Mouse (Mus musculus) ES-Bruce4 (cell line): Measurements from ENCODE around the gene Ipo11. TPM values are rescaled to one million over a fixed set of nuclear protein-coding genes. Genes with fewer than 3 reads are reported as not detected.

Source experiments
- H3K27ac ChIP-seq: 2 replicates; pipeline ENCODE4 v1.5.1; 2012; ENCODE audit warnings: low read length, inconsistent platforms; ENCODE audit not compliant: insufficient read depth
- H3K27me3 ChIP-seq: 2 replicates; pipeline ENCODE4 v1.6.1; 2012; ENCODE audit warnings: mild to moderate bottlenecking, low read length, inconsistent platforms; ENCODE audit not compliant: control insufficient read depth, poor library complexity, insufficient read depth, severe bottlenecking
- H3K36me3 ChIP-seq: 2 replicates; pipeline ENCODE4 v1.6.1; 2012; ENCODE audit warnings: inconsistent platforms, mild to moderate bottlenecking, low read length, moderate library complexity; ENCODE audit not compliant: control insufficient read depth, poor library complexity, insufficient read depth, severe bottlenecking
- H3K4me1 ChIP-seq: one replicate; pipeline ENCODE4 v1.8.1; 2011; ENCODE audit warnings: low read length; ENCODE audit not compliant: control insufficient read depth, insufficient read depth
- H3K4me3 ChIP-seq: 2 replicates; pipeline ENCODE4 v1.5.1; 2011; ENCODE audit warnings: low read depth, mild to moderate bottlenecking, low read length
- H3K9ac ChIP-seq: 2 replicates; pipeline ENCODE4 v1.6.1; 2012; ENCODE audit warnings: low read depth, mild to moderate bottlenecking, inconsistent platforms; ENCODE audit not compliant: poor library complexity, severe bottlenecking
- H3K9me3 ChIP-seq: replicated peaks from 2 replicates; pipeline ENCODE4 v1.6.1; 2012; ENCODE audit warnings: mild to moderate bottlenecking, low read length, inconsistent platforms; ENCODE audit not compliant: control insufficient read depth, poor library complexity, insufficient read depth, severe bottlenecking
- CTCF ChIP-seq: IDR thresholded peaks from one replicate; pipeline ENCODE4 v1.8.1; 2011; ENCODE audit warnings: low read depth, low read length
- EP300 ChIP-seq: IDR thresholded peaks from 2 replicates; pipeline ENCODE4 v1.6.1; 2011; ENCODE audit warnings: low read depth, low read length; ENCODE audit not compliant: insufficient read depth
- POLR2A ChIP-seq: IDR thresholded peaks from one replicate; pipeline ENCODE4 v1.8.1; 2011; ENCODE audit warnings: low read length; ENCODE audit not compliant: insufficient read depth
- polyA plus RNA-seq: library from polyadenylated mRNA; stranded (reverse); fragments of >200 nt; gene quantifications from 2 replicates; pipeline ENCODE4 v1.2.4, GENCODE M21; 2011; ENCODE audit warnings: low read depth; ENCODE audit not compliant: missing spikeins, insufficient read depth, insufficient read length

The Ipo11 gene
- polyA plus RNA-seq, 1 experiment: 77.7 TPM

- Histone ChIP-seq H3K27ac (no peak overlapping the region), H3K27me3 (no peaks in the 10 kb centered on the region), H3K36me3 (peaks cover 8% of the 10 kb centered on the region; the same call in 1 of the 2 replicates), H3K4me1 (no peaks in the 10 kb centered on the region), H3K4me3 (no peak overlapping the region), H3K9me3 (no peaks in the 10 kb centered on the region), H3K9ac (no peak overlapping the region)
- no peak for TF ChIP-seq CTCF
- TF ChIP-seq EP300: no peak
- TF ChIP-seq POLR2A: no peak
Measured at GRCm38 (mm10) chr13:106808315-106808714, 128.4 kb downstream of the Ipo11 start.

- H3K9ac ChIP-seq: no peak overlapping the region
- H3K4me1 ChIP-seq: no peaks in the 10 kb centered on the region
- H3K27me3 ChIP-seq: no peaks in the 10 kb centered on the region
- no peak for TF ChIP-seq POLR2A
- no peak for TF ChIP-seq EP300
- peaks cover 8% of the 10 kb centered on the region; the same call in 1 of the 2 replicates for H3K36me3 ChIP-seq
- H3K27ac ChIP-seq: no peak overlapping the region
- H3K4me3 ChIP-seq: no peak overlapping the region
- no peaks in the 10 kb centered on the region for H3K9me3 ChIP-seq
Measured at GRCm38 (mm10) chr13:106807303-106807702, 129.5 kb downstream of the Ipo11 start.

- Histone ChIP-seq H3K27ac (no peak overlapping the region), H3K36me3 (peaks cover 2% of the 10 kb centered on the region; the same call in 1 of the 2 replicates), H3K4me1 (no peaks in the 10 kb centered on the region), H3K4me3 (no peak overlapping the region), H3K9me3 (no peaks in the 10 kb centered on the region), H3K9ac (no peak overlapping the region), H3K27me3 (no peaks in the 10 kb centered on the region)
- no peak for TF ChIP-seq POLR2A
- no peak for TF ChIP-seq EP300
- TF ChIP-seq CTCF: no peak
Measured at GRCm38 (mm10) chr13:106805146-106805545, 131.6 kb downstream of the Ipo11 start.

- H3K4me3 ChIP-seq: no peak overlapping the region
- H3K36me3 ChIP-seq: peaks cover 23% of the 10 kb centered on the region
- no peaks in the 10 kb centered on the region for H3K27me3 ChIP-seq
- no peak overlapping the region for H3K27ac ChIP-seq
- H3K4me1 ChIP-seq: no peaks in the 10 kb centered on the region
- H3K9ac ChIP-seq: no peak overlapping the region
- TF ChIP-seq EP300 (no peak), CTCF (no peak), POLR2A (no peak)
- no peaks in the 10 kb centered on the region; the same call in 1 of the 2 replicates for H3K9me3 ChIP-seq
Measured at GRCm38 (mm10) chr13:106798026-106798425, 138.7 kb downstream of the Ipo11 start.

GRCm38 (mm10) chr13:106788817-106789216 is 147.9 kb downstream of the Ipo11 start:
- Histone ChIP-seq H3K9me3 (peaks cover 41% of the 10 kb centered on the region), H3K4me1 (no peaks in the 10 kb centered on the region), H3K4me3 (no peak overlapping the region), H3K36me3 (peaks cover 3% of the 10 kb centered on the region), H3K27ac (no peak overlapping the region), H3K27me3 (no peaks in the 10 kb centered on the region), H3K9ac (no peak overlapping the region)
- no peak for TF ChIP-seq POLR2A
- no peak for TF ChIP-seq EP300
- no peak for TF ChIP-seq CTCF

- H3K27me3 ChIP-seq: no peaks in the 10 kb centered on the region
- TF ChIP-seq POLR2A: no peak
- TF ChIP-seq EP300: no peak
- no peak for TF ChIP-seq CTCF
- H3K27ac ChIP-seq: no peak overlapping the region
- no peak overlapping the region for H3K9ac ChIP-seq
- H3K4me3 ChIP-seq: no peak overlapping the region
- no peaks in the 10 kb centered on the region for H3K4me1 ChIP-seq
- H3K9me3 ChIP-seq: no peaks in the 10 kb centered on the region
- H3K36me3 ChIP-seq: no peaks in the 10 kb centered on the region
Measured at GRCm38 (mm10) chr13:106768807-106769206, 168.0 kb downstream of the Ipo11 start.
